Mouse (Mus musculus) cerebellum, adult (tissue): ENCODE measurements around the gene Adtrp.

Experiments used
- ATAC-seq: cut with Nextera tagmentation; 2 replicates; pipeline ENCODE4 v1.9.2; 2017; ENCODE audit warnings: mild to moderate bottlenecking, moderate library complexity, mixed read lengths; ENCODE audit not compliant: insufficient number of reproducible peaks, low FRiP score, low TSS enrichment

The Adtrp gene

GRCm38 (mm10) chr13:41847516-41848126 lies at the start of gene Adtrp:
TSS of gene Adtrp (minus strand) at chr13:41847684.
- no peak for ATAC-seq

GRCm38 (mm10) chr13:41892016-41892415 lies 44.5 kb upstream of the Adtrp start:
- ATAC-seq: no peak

GRCm38 (mm10) chr13:41890618-41891017 lies 43.1 kb upstream of the Adtrp start:
- ATAC-seq: no peak

- no peak for ATAC-seq
These were observed 42.7 kb upstream of the Adtrp start for GRCm38 (mm10) chr13:41890111-41890600.

GRCm38 (mm10) chr13:41888644-41889043 lies 41.2 kb upstream of the Adtrp start:
- ATAC-seq: no peak

- ATAC-seq: no peak
These were observed 38.6 kb upstream of the Adtrp start for GRCm38 (mm10) chr13:41886120-41886519.

- no peak for ATAC-seq
These were observed 36.3 kb upstream of the Adtrp start for GRCm38 (mm10) chr13:41883665-41884291.

GRCm38 (mm10) chr13:41881201-41881600 lies 33.7 kb upstream of the Adtrp start:
- no peak for ATAC-seq

GRCm38 (mm10) chr13:41880525-41880924 lies 33.0 kb upstream of the Adtrp start:
- ATAC-seq: no peak

- ATAC-seq: no peak
These were observed 25.2 kb upstream of the Adtrp start for GRCm38 (mm10) chr13:41872686-41873085.

GRCm38 (mm10) chr13:41872161-41872562 lies 24.7 kb upstream of the Adtrp start:
- ATAC-seq: no peak

GRCm38 (mm10) chr13:41867533-41867932 lies 20.0 kb upstream of the Adtrp start:
- no peak for ATAC-seq

GRCm38 (mm10) chr13:41865575-41865974 lies 18.1 kb upstream of the Adtrp start:
- ATAC-seq: no peak

GRCm38 (mm10) chr13:41865071-41865470 lies 17.6 kb upstream of the Adtrp start:
- ATAC-seq: no peak

- no peak for ATAC-seq
These were observed 13.3 kb upstream of the Adtrp start for GRCm38 (mm10) chr13:41860603-41861405.

GRCm38 (mm10) chr13:41855206-41856185 lies 8.0 kb upstream of the Adtrp start:
- no peak for ATAC-seq

GRCm38 (mm10) chr13:41850727-41851378 lies 3.4 kb upstream of the Adtrp start:
- ATAC-seq: no peak

GRCm38 (mm10) chr13:41846516-41846915 lies 968 bp downstream of the Adtrp start:
- no peak for ATAC-seq

GRCm38 (mm10) chr13:41845013-41845412 lies 2.5 kb downstream of the Adtrp start:
- no peak for ATAC-seq

- ATAC-seq: no peak
These were observed 3.4 kb downstream of the Adtrp start for GRCm38 (mm10) chr13:41844071-41844470.
